Mouse (Mus musculus): Measurements from ENCODE around the gene Pim1. TPM values are rescaled to one million over a fixed set of nuclear protein-coding genes. Genes with fewer than 3 reads are reported as not detected.

The Pim1 gene
- polyA plus RNA-seq, 1 experiment from 2014 or later = 7.6 TPM

- H3K36me3 ChIP-seq (ENCODE audit: control insufficient read depth, insufficient read depth, low read length) = peaks cover 3% of the 10 kb centered on the region; the same call in 1 of the 2 replicates
- ATAC-seq (ENCODE audit: low read depth) = no peak
- peak overlapping the region; percentile 87 for H3K27ac ChIP-seq (ENCODE audit: low read depth, low read length)
- no peaks in the 10 kb centered on the region; the same call in 1 of the 2 replicates for H3K27me3 ChIP-seq (ENCODE audit: control insufficient read depth, insufficient read depth, low read length)
- peak overlapping the region; percentile 80 for H3K4me2 ChIP-seq (ENCODE audit: low read depth, low read length)
- H3K4me1 ChIP-seq (ENCODE audit: control insufficient read depth, insufficient read depth, low read length) = peaks cover 12% of the 10 kb centered on the region
- H3K9ac ChIP-seq (replicated peaks; ENCODE audit: low read depth, low read length) = peak overlapping the region; percentile 69
- H3K9me3 ChIP-seq (ENCODE audit: control insufficient read depth, low read length) = no peaks in the 10 kb centered on the region
- 4% methylated on average over 30 of the region's 30 CpGs for WGBS
- H3K4me3 ChIP-seq (ENCODE audit: low read depth, low read length) = peak overlapping the region; percentile 90
These were observed 1.3 kb upstream of the Pim1 start for GRCm38 (mm10) chr17:29488978-29489970.

DNA sequence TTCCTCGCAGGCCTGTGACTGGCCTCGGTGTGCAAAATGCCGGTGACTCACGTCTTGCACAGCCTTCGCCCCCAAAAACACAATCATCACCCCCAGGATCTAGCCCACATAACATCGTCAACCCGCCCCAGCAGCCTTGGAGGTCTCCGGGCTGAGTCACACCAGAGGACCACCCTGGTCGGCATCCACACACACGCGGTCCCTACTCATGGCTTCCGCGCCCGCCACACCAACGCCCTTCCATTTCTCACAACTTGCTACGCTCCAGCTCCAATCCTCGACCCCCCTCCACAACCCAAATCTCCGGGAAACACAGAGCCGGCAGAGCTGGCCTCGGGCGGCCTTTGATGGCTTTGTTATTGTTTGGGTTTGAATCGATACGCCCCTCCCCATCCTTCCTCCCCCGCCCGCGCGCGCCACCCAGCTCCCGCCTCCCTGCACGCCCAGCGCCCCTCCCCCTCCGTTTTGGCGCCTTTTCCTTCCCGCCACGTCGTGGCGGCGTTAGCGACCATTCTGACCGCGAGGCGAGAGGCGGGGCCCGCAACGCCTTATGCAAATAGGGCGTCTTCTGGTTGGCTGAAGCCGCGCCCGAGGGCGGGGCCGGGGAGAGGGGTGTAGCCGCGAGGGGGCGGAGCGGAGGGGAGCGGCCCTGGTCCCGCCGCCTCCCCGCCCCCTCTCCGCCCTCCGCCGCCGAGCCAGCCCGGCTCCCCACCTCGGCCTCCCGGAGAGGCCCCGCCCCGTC is 411 bp upstream of the Pim1 start:
- peak overlapping the region; percentile 90 for H3K4me2 ChIP-seq (ENCODE audit: low read depth, low read length)
- H3K4me3 ChIP-seq (ENCODE audit: low read depth, low read length) = peak overlapping the region; percentile 90
- peaks cover 7% of the 10 kb centered on the region; the same call in 1 of the 2 replicates for H3K36me3 ChIP-seq (ENCODE audit: control insufficient read depth, insufficient read depth, low read length)
- H3K4me1 ChIP-seq (ENCODE audit: control insufficient read depth, insufficient read depth, low read length) = peaks cover 12% of the 10 kb centered on the region
- under 1% methylated on average over 49 of the region's 68 CpGs for WGBS
- no peaks in the 10 kb centered on the region; the same call in 1 of the 2 replicates for H3K27me3 ChIP-seq (ENCODE audit: control insufficient read depth, insufficient read depth, low read length)
- peak overlapping the region; percentile 84 for H3K9ac ChIP-seq (replicated peaks; ENCODE audit: low read depth, low read length)
- peak overlapping the region; percentile 87 for H3K27ac ChIP-seq (ENCODE audit: low read depth, low read length)
- peak; percentile 92 for ATAC-seq (ENCODE audit: low read depth)
- no peaks in the 10 kb centered on the region for H3K9me3 ChIP-seq (ENCODE audit: control insufficient read depth, low read length)

DNA sequence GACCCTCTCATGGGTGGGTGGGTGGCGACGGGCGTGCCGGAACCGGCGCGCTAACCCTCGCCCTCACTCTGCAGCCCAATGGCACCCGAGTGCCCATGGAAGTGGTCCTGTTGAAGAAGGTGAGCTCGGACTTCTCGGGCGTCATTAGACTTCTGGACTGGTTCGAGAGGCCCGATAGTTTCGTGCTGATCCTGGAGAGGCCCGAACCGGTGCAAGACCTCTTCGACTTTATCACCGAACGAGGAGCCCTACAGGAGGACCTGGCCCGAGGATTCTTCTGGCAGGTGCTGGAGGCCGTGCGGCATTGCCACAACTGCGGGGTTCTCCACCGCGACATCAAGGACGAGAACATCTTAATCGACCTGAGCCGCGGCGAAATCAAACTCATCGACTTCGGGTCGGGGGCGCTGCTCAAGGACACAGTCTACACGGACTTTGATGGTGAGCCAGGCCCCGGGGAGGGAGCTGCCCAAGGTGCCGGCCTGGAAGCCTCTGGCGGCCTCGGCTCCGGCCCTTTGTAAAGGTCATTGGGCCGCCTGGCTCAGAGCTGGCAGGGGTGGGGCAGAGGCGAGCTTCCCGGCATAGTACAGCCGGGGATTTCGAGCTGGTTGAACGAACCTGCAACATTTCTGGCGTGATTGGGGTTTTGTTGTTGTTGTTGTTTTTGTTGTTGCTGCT is 1.2 kb downstream of the Pim1 start:
- no peak; the same call in 1 of the 2 replicates for ATAC-seq (ENCODE audit: low read depth)
- Histone ChIP-seq H3K27ac (ENCODE audit: low read depth, low read length) (0 out of 2 replicates have a peak overlapping the region, but pooled peaks have one; percentile 87), H3K36me3 (ENCODE audit: control insufficient read depth, insufficient read depth, low read length) (peaks cover 7% of the 10 kb centered on the region; the same call in 1 of the 2 replicates), H3K9ac (replicated peaks; ENCODE audit: low read depth, low read length) (peak overlapping the region; percentile 84), H3K4me2 (ENCODE audit: low read depth, low read length) (peak overlapping the region; percentile 90), H3K27me3 (ENCODE audit: control insufficient read depth, insufficient read depth, low read length) (no peaks in the 10 kb centered on the region; the same call in 1 of the 2 replicates), H3K9me3 (ENCODE audit: control insufficient read depth, low read length) (no peaks in the 10 kb centered on the region), H3K4me1 (ENCODE audit: control insufficient read depth, insufficient read depth, low read length) (peaks cover 12% of the 10 kb centered on the region), H3K4me3 (ENCODE audit: low read depth, low read length) (peak overlapping the region; percentile 90)
- WGBS = under 1% methylated on average over 48 of the region's 48 CpGs

DNA sequence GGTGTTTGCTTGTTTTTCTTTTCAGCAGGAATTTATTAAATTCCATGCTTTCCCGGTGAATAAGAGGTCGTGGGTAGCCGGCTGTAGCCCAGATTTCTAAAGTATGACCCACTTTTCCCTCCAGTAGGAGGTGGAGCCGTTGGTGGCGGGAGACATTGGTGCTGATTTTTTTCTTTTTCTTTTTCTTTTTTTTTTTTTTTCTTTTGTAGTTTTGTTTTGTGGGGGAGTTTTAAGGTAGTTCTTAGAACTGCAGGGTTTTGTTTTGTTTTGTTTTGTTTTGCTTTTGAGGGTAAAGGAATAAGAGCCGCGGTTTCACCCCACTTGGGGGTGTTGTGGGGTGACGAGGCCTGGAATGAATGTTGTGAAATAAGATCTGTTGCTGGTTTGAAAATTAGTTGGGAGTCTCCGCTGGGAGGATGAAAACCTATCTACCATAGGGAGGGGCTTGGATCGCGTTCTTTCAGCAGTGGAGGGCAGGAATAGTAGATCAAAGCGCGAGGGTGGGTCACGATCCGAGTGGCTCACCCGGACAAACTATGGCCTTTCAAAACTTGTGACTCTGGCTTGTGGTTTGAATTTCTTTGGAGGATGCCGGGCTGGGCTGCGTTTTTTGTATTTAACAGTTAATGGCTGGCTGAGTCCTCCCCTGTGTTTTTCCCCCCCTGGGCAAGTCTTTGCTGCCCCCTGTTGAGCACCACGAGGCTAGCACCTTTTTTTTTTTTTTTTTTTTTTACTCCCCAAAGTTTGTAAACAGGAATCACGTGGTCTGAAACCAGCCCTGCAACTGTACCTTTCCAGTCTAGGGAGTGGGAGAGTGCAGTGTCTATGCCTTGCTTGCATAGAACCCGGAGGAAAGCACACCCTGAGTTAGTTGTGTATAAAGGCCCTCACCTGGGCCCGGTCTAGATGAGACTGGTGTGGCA is 2.0 kb downstream of the Pim1 start:
- H3K4me2 ChIP-seq (ENCODE audit: low read depth, low read length) = peak overlapping the region; percentile 90
- H3K36me3 ChIP-seq (ENCODE audit: control insufficient read depth, insufficient read depth, low read length) = peaks cover 7% of the 10 kb centered on the region; the same call in 1 of the 2 replicates
- WGBS = 1% methylated on average over 22 of the region's 22 CpGs
- ATAC-seq (ENCODE audit: low read depth) = no peak
- H3K4me3 ChIP-seq (ENCODE audit: low read depth, low read length) = peak overlapping the region; percentile 90
- H3K27ac ChIP-seq (ENCODE audit: low read depth, low read length) = no peak overlapping the region
- no peaks in the 10 kb centered on the region; the same call in 1 of the 2 replicates for H3K27me3 ChIP-seq (ENCODE audit: control insufficient read depth, insufficient read depth, low read length)
- peaks cover 12% of the 10 kb centered on the region for H3K4me1 ChIP-seq (ENCODE audit: control insufficient read depth, insufficient read depth, low read length)
- no peaks in the 10 kb centered on the region for H3K9me3 ChIP-seq (ENCODE audit: control insufficient read depth, low read length)
- peak overlapping the region; percentile 84 for H3K9ac ChIP-seq (replicated peaks; ENCODE audit: low read depth, low read length)

DNA sequence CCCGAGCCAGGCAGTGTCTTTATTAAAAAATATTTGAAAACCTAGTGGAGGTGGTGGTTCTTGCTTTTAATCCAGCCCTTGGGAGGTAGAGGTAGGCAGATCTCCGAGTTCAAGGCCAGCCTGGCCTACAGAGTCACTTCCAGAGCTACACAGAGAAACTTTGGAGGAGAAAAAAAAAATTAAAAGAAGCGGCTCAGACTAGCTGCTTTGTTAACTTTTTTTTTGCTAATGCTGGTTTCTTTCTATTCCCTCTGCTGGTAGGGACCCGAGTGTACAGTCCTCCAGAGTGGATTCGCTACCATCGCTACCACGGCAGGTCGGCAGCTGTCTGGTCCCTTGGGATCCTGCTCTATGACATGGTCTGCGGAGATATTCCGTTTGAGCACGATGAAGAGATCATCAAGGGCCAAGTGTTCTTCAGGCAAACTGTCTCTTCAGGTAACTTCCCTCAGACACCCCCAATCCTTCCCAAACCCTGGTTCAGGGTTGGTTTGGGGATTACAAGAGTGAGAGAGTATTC is 3.0 kb downstream of the Pim1 start:
- H3K27ac ChIP-seq (ENCODE audit: low read depth, low read length) = no peak overlapping the region
- H3K9me3 ChIP-seq (ENCODE audit: control insufficient read depth, low read length) = no peaks in the 10 kb centered on the region
- no peak overlapping the region for H3K9ac ChIP-seq (replicated peaks; ENCODE audit: low read depth, low read length)
- no peaks in the 10 kb centered on the region; the same call in 1 of the 2 replicates for H3K27me3 ChIP-seq (ENCODE audit: control insufficient read depth, insufficient read depth, low read length)
- 70% methylated on average over 11 of the region's 11 CpGs for WGBS
- peaks cover 12% of the 10 kb centered on the region for H3K4me1 ChIP-seq (ENCODE audit: control insufficient read depth, insufficient read depth, low read length)
- no peak overlapping the region for H3K4me3 ChIP-seq (ENCODE audit: low read depth, low read length)
- peaks cover 7% of the 10 kb centered on the region; the same call in 1 of the 2 replicates for H3K36me3 ChIP-seq (ENCODE audit: control insufficient read depth, insufficient read depth, low read length)
- H3K4me2 ChIP-seq (ENCODE audit: low read depth, low read length) = no peak overlapping the region
- ATAC-seq (ENCODE audit: low read depth) = no peak

DNA sequence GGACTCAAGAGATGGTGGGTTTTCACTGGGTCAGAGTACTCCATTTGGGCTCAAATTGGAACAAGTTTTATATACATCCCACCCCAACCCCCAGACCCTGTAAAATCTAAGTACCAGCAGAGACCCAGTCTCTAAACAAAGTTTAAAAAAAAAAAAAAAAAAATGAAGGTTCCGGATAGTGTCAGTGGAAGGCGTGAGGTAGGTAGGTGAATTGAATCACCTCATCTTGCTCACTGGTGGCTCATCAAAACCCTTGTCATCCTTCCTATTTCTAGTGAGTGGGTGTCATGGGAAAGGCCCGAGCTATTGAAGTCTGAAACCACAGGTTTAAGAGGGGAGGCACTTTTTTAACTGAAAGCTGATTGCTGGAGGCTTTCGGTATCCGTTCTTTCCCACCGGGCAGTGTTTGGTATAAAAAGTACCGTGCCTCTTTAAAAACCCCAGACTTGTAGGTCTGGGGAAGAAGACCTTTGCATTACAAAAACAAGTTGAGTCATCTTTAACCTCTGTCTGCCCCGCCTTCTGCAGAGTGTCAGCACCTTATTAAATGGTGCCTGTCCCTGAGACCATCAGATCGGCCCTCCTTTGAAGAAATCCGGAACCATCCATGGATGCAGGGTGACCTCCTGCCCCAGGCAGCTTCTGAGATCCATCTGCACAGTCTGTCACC is 3.6 kb downstream of the Pim1 start:
- Histone ChIP-seq H3K27me3 (ENCODE audit: control insufficient read depth, insufficient read depth, low read length) (no peaks in the 10 kb centered on the region; the same call in 1 of the 2 replicates), H3K4me1 (ENCODE audit: control insufficient read depth, insufficient read depth, low read length) (peaks cover 8% of the 10 kb centered on the region), H3K4me2 (ENCODE audit: low read depth, low read length) (no peak overlapping the region), H3K9ac (replicated peaks; ENCODE audit: low read depth, low read length) (no peak overlapping the region), H3K4me3 (ENCODE audit: low read depth, low read length) (no peak overlapping the region), H3K9me3 (ENCODE audit: control insufficient read depth, low read length) (no peaks in the 10 kb centered on the region), H3K36me3 (ENCODE audit: control insufficient read depth, insufficient read depth, low read length) (peaks cover 7% of the 10 kb centered on the region; the same call in 1 of the 2 replicates), H3K27ac (ENCODE audit: low read depth, low read length) (no peak overlapping the region)
- ATAC-seq (ENCODE audit: low read depth) = no peak
- WGBS = 76% methylated on average over 10 of the region's 10 CpGs

GRCm38 (mm10) chr17:29494732-29495076 is 4.2 kb downstream of the Pim1 start:
- Histone ChIP-seq H3K4me2 (ENCODE audit: low read depth, low read length) (no peak overlapping the region), H3K27ac (ENCODE audit: low read depth, low read length) (no peak overlapping the region), H3K9me3 (ENCODE audit: control insufficient read depth, low read length) (no peaks in the 10 kb centered on the region), H3K9ac (replicated peaks; ENCODE audit: low read depth, low read length) (no peak overlapping the region), H3K4me1 (ENCODE audit: control insufficient read depth, insufficient read depth, low read length) (peaks cover 7% of the 10 kb centered on the region; the same call in 1 of the 2 replicates), H3K27me3 (ENCODE audit: control insufficient read depth, insufficient read depth, low read length) (no peaks in the 10 kb centered on the region; the same call in 1 of the 2 replicates), H3K36me3 (ENCODE audit: control insufficient read depth, insufficient read depth, low read length) (peaks cover 7% of the 10 kb centered on the region; the same call in 1 of the 2 replicates), H3K4me3 (ENCODE audit: low read depth, low read length) (no peak overlapping the region)
- 59% methylated on average over 7 of the region's 8 CpGs for WGBS
- ATAC-seq (ENCODE audit: low read depth) = no peak
